Mouse (Mus musculus) heart, embryonic 14.5 days (tissue): Measurements from ENCODE around the gene Etl4. TPM values are rescaled to one million over a fixed set of nuclear protein-coding genes. Genes with fewer than 3 reads are reported as not detected.

Source experiments
- ATAC-seq: fragments of 200-750 bp; cut with Nextera tagmentation; 2 replicates; pipeline ENCODE4 v1.8.0; 2017; ENCODE audit warnings: low read depth, moderate TSS enrichment; ENCODE audit not compliant: insufficient number of reproducible peaks, insufficient read depth, low FRiP score
- H3K27ac ChIP-seq, 2 experiments: fragments of 200-500 bp in 1 of 2; fragments of 300-500 bp in 1 of 2; sonication (generic) in 1 of 2; replicated peaks in 1 of 2; 2 replicates each; pipeline ENCODE4 v1.5.1; 2012 to 2014; ENCODE audit warnings: low read depth in 2 of 2, low read length in 2 of 2, control low read depth in 1 of 2, mild to moderate bottlenecking in 1 of 2, mixed read lengths in 1 of 2; ENCODE audit not compliant: control insufficient read depth in 1 of 2, insufficient read depth in 1 of 2
- H3K27me3 ChIP-seq: fragments of 300-500 bp; sonication (generic); 2 replicates; pipeline ENCODE4 v1.6.1; 2014; ENCODE audit warnings: mild to moderate bottlenecking, low read length, control low read depth; ENCODE audit not compliant: control insufficient read depth, insufficient read depth
- H3K36me3 ChIP-seq: fragments of 300-500 bp; sonication (generic); 2 replicates; pipeline ENCODE4 v1.6.1; 2014; ENCODE audit warnings: mild to moderate bottlenecking, control low read depth, low read length, mixed read lengths; ENCODE audit not compliant: control insufficient read depth, insufficient read depth
- H3K4me1 ChIP-seq, 2 experiments: fragments of 200-500 bp in 1 of 2; fragments of 300-500 bp in 1 of 2; sonication (generic) in 1 of 2; 2 replicates each; pipeline ENCODE4 v1.6.1; 2012 to 2014; ENCODE audit warnings: low read length in 2 of 2, control low read depth in 1 of 2, mixed read lengths in 1 of 2; ENCODE audit not compliant: control insufficient read depth in 2 of 2, insufficient read depth in 2 of 2
- H3K4me2 ChIP-seq: fragments of 300-500 bp; sonication (generic); 2 replicates; pipeline ENCODE4 v1.6.1; 2014; ENCODE audit warnings: mild to moderate bottlenecking, low read length
- H3K4me3 ChIP-seq, 2 experiments: fragments of 200-500 bp in 1 of 2; fragments of 300-500 bp in 1 of 2; sonication (generic) in 1 of 2; 2 replicates each; pipeline ENCODE4 v1.5.1; 2012 to 2014; ENCODE audit warnings: low read length in 2 of 2, mild to moderate bottlenecking in 2 of 2, control low read depth in 1 of 2, low read depth in 1 of 2, moderate library complexity in 1 of 2; ENCODE audit not compliant: control insufficient read depth in 1 of 2, insufficient read depth in 1 of 2
- H3K9ac ChIP-seq: fragments of 300-500 bp; sonication (generic); 2 replicates; pipeline ENCODE4 v1.6.1; 2014; ENCODE audit warnings: mild to moderate bottlenecking, low read length
- H3K9me3 ChIP-seq: fragments of 300-500 bp; sonication (generic); 2 replicates; pipeline ENCODE4 v1.6.1; 2016; ENCODE audit warnings: low read length, control low read depth; ENCODE audit not compliant: control insufficient read depth
- WGBS: fragments of 180-500 bp; shearing (Covaris S2); extraction: QIAGEN DNeasy Blood & Tissue Kit; methylation state at CpG from one replicate; pipeline ENCODE4 v1.1.7; 2014; 5-methylcytosine and 5-hydroxymethylcytosine counted together
- polyA plus RNA-seq: library from polyadenylated mRNA; unstranded; fragments of >200 nt; fragmentation: Nextera tagmentation; extraction: Ambion mirVana; gene quantifications from 2 replicates; pipeline ENCODE4 v1.2.1, GENCODE M21; 2014

Etl4 gene
- polyA plus RNA-seq, 1 experiment from 2014 or later = 11.3 TPM

GRCm38 (mm10) chr2:20542286-20542685 lies 632.7 kb downstream of the Etl4 start:
- WGBS = 79% methylated on average over 7 of the region's 7 CpGs

GRCm38 (mm10) chr2:20545624-20546023 lies 636.0 kb downstream of the Etl4 start:
- no peak overlapping the region for H3K9ac ChIP-seq
- no peak overlapping the region for H3K4me2 ChIP-seq
- peaks cover 6 to 12% of the 10 kb centered on the region in 2 experiments for H3K4me1 ChIP-seq
- H3K27ac ChIP-seq = no peak overlapping the region
- H3K27me3 ChIP-seq = no peaks in the 10 kb centered on the region
- 0 out of 2 replicates have a peak, but pooled peaks cover 4% of the 10 kb centered on the region for H3K9me3 ChIP-seq
- WGBS = 66% methylated on average over 2 of the region's 2 CpGs
- ATAC-seq = no peak
- H3K36me3 ChIP-seq = no peaks in the 10 kb centered on the region
- no peak overlapping the region for H3K4me3 ChIP-seq

More at GRCm38 (mm10) chr2:20542286-20542685, 632.7 kb downstream of the Etl4 start:
- no peaks in the 10 kb centered on the region for H3K36me3 ChIP-seq
- H3K4me3 ChIP-seq = no peak overlapping the region
- H3K4me1 ChIP-seq = peaks cover 6 to 11% of the 10 kb centered on the region in 2 experiments
- ATAC-seq = no peak
- no peak overlapping the region for H3K4me2 ChIP-seq
- H3K27me3 ChIP-seq = no peaks in the 10 kb centered on the region
- H3K9ac ChIP-seq = no peak overlapping the region
- no peak overlapping the region for H3K27ac ChIP-seq
- H3K9me3 ChIP-seq = 0 out of 2 replicates have a peak, but pooled peaks cover 4% of the 10 kb centered on the region

GRCm38 (mm10) chr2:20546496-20547348 lies 637.1 kb downstream of the Etl4 start:
- Histone ChIP-seq H3K27me3 (no peaks in the 10 kb centered on the region), H3K4me3 (peak overlapping the region; percentile 15 to 29; a peak in 3 of 4 replicates), H3K4me1 (peaks cover 6 to 12% of the 10 kb centered on the region in 2 experiments), H3K4me2 (peak overlapping the region; percentile 60), H3K27ac (no peak overlapping the region), H3K36me3 (no peaks in the 10 kb centered on the region), H3K9me3 (0 out of 2 replicates have a peak, but pooled peaks cover 4% of the 10 kb centered on the region), H3K9ac (peak overlapping the region; percentile 2; the same call in 1 of the 2 replicates)
- no peak for ATAC-seq
- WGBS = 14% methylated on average over 11 of the region's 11 CpGs

- Histone ChIP-seq H3K4me2 (peak overlapping the region; percentile 60), H3K36me3 (no peaks in the 10 kb centered on the region), H3K9ac (peak overlapping the region; percentile 2; the same call in 1 of the 2 replicates), H3K27ac (no peak overlapping the region), H3K4me3 (peak overlapping the region; percentile 15 to 29; a peak in 3 of 4 replicates), H3K27me3 (no peaks in the 10 kb centered on the region), H3K4me1 (peaks cover 6 to 12% of the 10 kb centered on the region in 2 experiments), H3K9me3 (0 out of 2 replicates have a peak, but pooled peaks cover 4% of the 10 kb centered on the region)
- 17% methylated on average over 5 of the region's 5 CpGs for WGBS
- ATAC-seq = no peak
Measured at GRCm38 (mm10) chr2:20547349-20547677, 637.7 kb downstream of the Etl4 start.

GRCm38 (mm10) chr2:20547686-20548624 lies 638.4 kb downstream of the Etl4 start:
- peaks cover 6 to 12% of the 10 kb centered on the region in 2 experiments for H3K4me1 ChIP-seq
- H3K27ac ChIP-seq = no peak overlapping the region
- H3K4me3 ChIP-seq = peak overlapping the region; percentile 15 to 29; a peak in 3 of 4 replicates
- H3K27me3 ChIP-seq = no peaks in the 10 kb centered on the region
- no peaks in the 10 kb centered on the region for H3K36me3 ChIP-seq
- 0 out of 2 replicates have a peak, but pooled peaks cover 4% of the 10 kb centered on the region for H3K9me3 ChIP-seq
- no peak for ATAC-seq
- H3K9ac ChIP-seq = peak overlapping the region; percentile 2; the same call in 1 of the 2 replicates
- H3K4me2 ChIP-seq = peak overlapping the region; percentile 60
- 47% methylated on average over 18 of the region's 18 CpGs for WGBS

- Histone ChIP-seq H3K4me2 (no peak overlapping the region), H3K4me3 (no peak overlapping the region), H3K36me3 (no peaks in the 10 kb centered on the region), H3K4me1 (peaks cover 6 to 12% of the 10 kb centered on the region in 2 experiments), H3K9ac (no peak overlapping the region), H3K27ac (no peak overlapping the region), H3K9me3 (0 out of 2 replicates have a peak, but pooled peaks cover 3% of the 10 kb centered on the region), H3K27me3 (no peaks in the 10 kb centered on the region)
- 71% methylated on average over 5 of the region's 5 CpGs for WGBS
- no peak for ATAC-seq
Measured at GRCm38 (mm10) chr2:20549065-20549464, 639.5 kb downstream of the Etl4 start.

- H3K27me3 ChIP-seq = no peaks in the 10 kb centered on the region
- H3K4me2 ChIP-seq = no peak overlapping the region
- no peak overlapping the region for H3K27ac ChIP-seq
- H3K4me3 ChIP-seq = no peak overlapping the region
- H3K9ac ChIP-seq = no peak overlapping the region
- 39% methylated on average over 1 of the region's 1 CpGs for WGBS
- peaks cover 6 to 12% of the 10 kb centered on the region in 2 experiments for H3K4me1 ChIP-seq
- no peak for ATAC-seq
- H3K36me3 ChIP-seq = no peaks in the 10 kb centered on the region
- no peaks in the 10 kb centered on the region for H3K9me3 ChIP-seq
Measured at GRCm38 (mm10) chr2:20549996-20550395, 640.4 kb downstream of the Etl4 start.
